Comparison of ENCODE assay signal across 19 mouse cellular contexts in the genomic region with DNA sequence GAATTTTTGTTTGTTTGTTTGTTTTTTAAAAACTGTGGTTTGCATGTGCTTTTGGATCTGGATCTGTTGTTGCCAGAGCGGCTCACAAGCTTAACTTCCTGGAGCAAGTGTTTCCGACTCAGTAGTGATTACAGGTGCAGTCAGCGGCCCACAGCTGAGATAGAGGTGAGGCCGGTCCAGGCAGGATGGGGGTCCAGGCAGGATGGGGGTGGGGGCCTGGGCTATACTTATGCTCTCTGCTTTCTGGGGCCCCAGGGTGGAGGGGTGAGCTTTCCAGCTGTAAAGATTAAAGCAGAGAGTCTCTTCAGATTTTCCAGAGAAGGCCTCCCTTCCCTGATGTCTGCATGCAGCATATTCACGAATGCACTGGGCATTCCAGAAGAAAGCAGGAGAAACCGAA.
A peak's percentile ranks its signal among the peaks of the same experiment; 100 is the strongest.
DNase-seq lines count a peak whose midpoint lies in the region; ATAC-seq and TF ChIP-seq lines count a peak whose summit lies in the region.
"Had no signal": no experiment of that assay in that cellular context is flagged by ENCODE, and none has a peak within 500 bp of the region (broad histone marks: within the 10 kb centered on the region; RNA-seq: fewer than 3 reads in every experiment).

No protein-coding gene starts in this region.

- no peak for TF ChIP-seq CTCF in liver, postnatal 0 days (IDR thresholded peaks at IDR 0.05; ENCODE audit: low read depth)

- no peak overlapping the region for H3K4me2 ChIP-seq in heart, embryonic 13.5 days
- no peak overlapping the region for H3K4me2 ChIP-seq in liver, postnatal 0 days (ENCODE audit: low read depth, low read length)
- H3K4me2 ChIP-seq: hindbrain, embryonic 14.5 days had no signal

- 39% methylated on average over 6 of the region's 6 CpGs for WGBS in heart, embryonic 13.5 days
- 55% methylated on average over 6 of the region's 6 CpGs for WGBS in liver, postnatal 0 days (ENCODE audit: insufficient replicate concordance)

- no peak for TF ChIP-seq EP300 in liver, postnatal 0 days (IDR thresholded peaks at IDR 0.05; ENCODE audit: low read depth)

- H3K4me3 ChIP-seq in heart, embryonic 13.5 days: no peak overlapping the region
- H3K4me3 ChIP-seq in megakaryocyte, embryonic 14.5 days (replicated peaks): peak overlapping the region; percentile 86
- no peak overlapping the region for H3K4me3 ChIP-seq in liver, postnatal 0 days (ENCODE audit: low read depth, low read length)

- peak overlapping the region; percentile 12; the same call in 1 of the 2 replicates for H3K27ac ChIP-seq in heart, embryonic 13.5 days (replicated peaks)
- H3K27ac ChIP-seq in liver, postnatal 0 days (ENCODE audit: low read depth): peak overlapping the region; percentile 55; the same call in 1 of the 2 replicates
- H3K27ac ChIP-seq: hindbrain, embryonic 14.5 days had no signal

- H3K36me3 ChIP-seq in heart, embryonic 13.5 days: no peaks in the 10 kb centered on the region
- peaks cover 33% of the 10 kb centered on the region for H3K36me3 ChIP-seq in megakaryocyte, embryonic 14.5 days (replicated peaks; ENCODE audit: low read length)
- H3K36me3 ChIP-seq in liver, postnatal 0 days (replicated peaks; ENCODE audit: insufficient read depth, low read length): no peaks in the 10 kb centered on the region

- H3K9me3 ChIP-seq in heart, embryonic 13.5 days: no peaks in the 10 kb centered on the region
- no peaks in the 10 kb centered on the region for H3K9me3 ChIP-seq in megakaryocyte, embryonic 14.5 days
- H3K9me3 ChIP-seq in liver, postnatal 0 days (ENCODE audit: low read length): no peaks in the 10 kb centered on the region

- 0 out of 2 replicates have a peak overlapping the region, but pooled peaks have one; percentile 44 for H3K9ac ChIP-seq in heart, embryonic 13.5 days
- no peak overlapping the region for H3K9ac ChIP-seq in liver, postnatal 0 days (replicated peaks)
- H3K9ac ChIP-seq: forebrain, postnatal 0 days; hindbrain, embryonic 14.5 days had no signal

- no peak for ATAC-seq in heart, embryonic 13.5 days (ENCODE audit: extremely low read depth, insufficient number of reproducible peaks, low FRiP score, low TSS enrichment)
- no peak for ATAC-seq in megakaryocyte, adult 5-6 weeks (ENCODE audit: poor library complexity, severe bottlenecking)
- no peak for ATAC-seq in liver, postnatal 0 days
- ATAC-seq in erythroblast, adult 5-6 weeks (replicated peaks; ENCODE audit: low FRiP score, poor library complexity, severe bottlenecking): no peak
- ATAC-seq: forebrain, postnatal 0 days had no signal

- DNase-seq in heart, adult 8-10 months (ENCODE audit: low spot score): no peak
- peak; percentile 51 for DNase-seq in induced T-regulatory cell, adult 2 months (ENCODE audit: low read depth)
- no peak for DNase-seq in liver, postnatal 0 days
- DNase-seq in lung, adult 18-20 months: no peak
- DNase-seq: adrenal gland, postnatal 25 days; B cell, adult 2 months; cerebellum, adult 9-11 months; forebrain, postnatal 0 days; gastrocnemius, postnatal 10 days; heart, postnatal 10 days; kidney, postnatal 10 days; lung, postnatal 4 days; midbrain, embryonic 14.5 days; right cerebral cortex, adult 18-20 months had no signal

- H3K27me3 ChIP-seq in heart, embryonic 13.5 days (replicated peaks): no peaks in the 10 kb centered on the region
- H3K27me3 ChIP-seq in megakaryocyte, embryonic 14.5 days (replicated peaks): no peaks in the 10 kb centered on the region
- H3K27me3 ChIP-seq in liver, postnatal 0 days (ENCODE audit: insufficient read depth, low read length): no peaks in the 10 kb centered on the region

- H3K4me1 ChIP-seq in heart, embryonic 13.5 days: peaks cover 75% of the 10 kb centered on the region
- peaks cover 98% of the 10 kb centered on the region for H3K4me1 ChIP-seq in megakaryocyte, embryonic 14.5 days
- H3K4me1 ChIP-seq in liver, postnatal 0 days (ENCODE audit: insufficient read depth): peaks cover 64% of the 10 kb centered on the region
